Mouse (Mus musculus) neural tube, embryonic 11.5 days (tissue): ENCODE measurements around the gene Hat1. TPM values are rescaled to one million over a fixed set of nuclear protein-coding genes. Genes with fewer than 3 reads are reported as not detected.

Experiments used
- ATAC-seq: fragments of 200-750 bp; cut with Nextera tagmentation; 2 replicates; pipeline ENCODE4 v1.8.0; 2017; ENCODE audit warnings: moderate number of reproducible peaks, mild to moderate bottlenecking, moderate TSS enrichment, moderate library complexity; ENCODE audit not compliant: insufficient read depth, low FRiP score, low TSS enrichment
- DNase-seq: peaks from one replicate; pipeline ENCODE4 v3.0.0-alpha.2; 2015; ENCODE audit warnings: low spot score
- H3K27ac ChIP-seq: fragments of 300-500 bp; sonication (generic); 2 replicates; pipeline ENCODE4 v1.5.1; 2014; ENCODE audit warnings: low read depth, mild to moderate bottlenecking, low read length
- H3K27me3 ChIP-seq: fragments of 300-500 bp; sonication (generic); 2 replicates; pipeline ENCODE4 v1.6.1; 2014; ENCODE audit warnings: mild to moderate bottlenecking, low read length, mixed read lengths; ENCODE audit not compliant: control insufficient read depth, insufficient read depth
- H3K36me3 ChIP-seq: fragments of 300-500 bp; sonication (generic); 2 replicates; pipeline ENCODE4 v1.6.1; 2014; ENCODE audit warnings: mild to moderate bottlenecking, low read length, moderate library complexity, mixed read lengths; ENCODE audit not compliant: control insufficient read depth, insufficient read depth
- H3K4me1 ChIP-seq: fragments of 300-500 bp; sonication (generic); 2 replicates; pipeline ENCODE4 v1.6.1; 2014; ENCODE audit warnings: low read length, mixed read lengths; ENCODE audit not compliant: control insufficient read depth, insufficient read depth
- H3K4me2 ChIP-seq: fragments of 300-500 bp; sonication (generic); 2 replicates; pipeline ENCODE4 v1.6.1; 2014; ENCODE audit warnings: low read depth, mild to moderate bottlenecking, moderate library complexity
- H3K4me3 ChIP-seq: fragments of 300-500 bp; sonication (generic); 2 replicates; pipeline ENCODE4 v1.5.1; 2014; ENCODE audit warnings: low read depth, low read length
- H3K9ac ChIP-seq: fragments of 300-500 bp; sonication (generic); 2 replicates; pipeline ENCODE4 v1.6.1; 2014; ENCODE audit warnings: mild to moderate bottlenecking, low read length
- H3K9me3 ChIP-seq: fragments of 300-500 bp; sonication (generic); 2 replicates; pipeline ENCODE4 v1.6.1; 2016; ENCODE audit warnings: low read length; ENCODE audit not compliant: control insufficient read depth
- WGBS: fragments of 180-500 bp; shearing (Covaris S2); extraction: QIAGEN DNeasy Blood & Tissue Kit; methylation state at CpG from one replicate; pipeline ENCODE4 v1.1.7; 2014; 5-methylcytosine and 5-hydroxymethylcytosine counted together
- polyA plus RNA-seq: library from polyadenylated mRNA; unstranded; fragments of >200 nt; fragmentation: Nextera tagmentation; extraction: Ambion mirVana; gene quantifications from 2 replicates; pipeline ENCODE4 v1.2.1, GENCODE M21; 2014

The Hat1 gene
- polyA plus RNA-seq, 1 experiment from 2014 or later: 138 TPM

GRCm38 (mm10) chr2:71418760-71419280 is 30.1 kb downstream of the Hat1 start:
- 51% methylated on average over 3 of the region's 3 CpGs for WGBS

GRCm38 (mm10) chr2:71419408-71419807 is 30.6 kb downstream of the Hat1 start:
- no peak overlapping the region for H3K9ac ChIP-seq

More at GRCm38 (mm10) chr2:71418760-71419280, 30.1 kb downstream of the Hat1 start:
- no peaks in the 10 kb centered on the region; the same call in 1 of the 2 replicates for H3K36me3 ChIP-seq
- H3K9ac ChIP-seq: no peak overlapping the region
- ATAC-seq: no peak
- no peak overlapping the region for H3K4me2 ChIP-seq
- no peak for DNase-seq
- H3K27ac ChIP-seq: no peak overlapping the region
- no peaks in the 10 kb centered on the region for H3K27me3 ChIP-seq
- H3K4me1 ChIP-seq: no peaks in the 10 kb centered on the region; the same call in 1 of the 2 replicates
- H3K4me3 ChIP-seq: no peak overlapping the region
- H3K9me3 ChIP-seq: no peaks in the 10 kb centered on the region

GRCm38 (mm10) chr2:71420895-71421425 is 32.2 kb downstream of the Hat1 start:
- Histone ChIP-seq H3K9me3 (no peaks in the 10 kb centered on the region), H3K27ac (no peak overlapping the region), H3K27me3 (no peaks in the 10 kb centered on the region), H3K4me3 (no peak overlapping the region), H3K4me2 (no peak overlapping the region), H3K4me1 (no peaks in the 10 kb centered on the region; the same call in 1 of the 2 replicates), H3K36me3 (peaks cover 3% of the 10 kb centered on the region), H3K9ac (no peak overlapping the region)
- 80% methylated on average over 9 of the region's 9 CpGs for WGBS
- DNase-seq: no peak
- no peak for ATAC-seq

More at GRCm38 (mm10) chr2:71419408-71419807, 30.6 kb downstream of the Hat1 start:
- ATAC-seq: no peak
- Histone ChIP-seq H3K4me2 (no peak overlapping the region), H3K27ac (no peak overlapping the region), H3K4me3 (no peak overlapping the region), H3K27me3 (no peaks in the 10 kb centered on the region), H3K4me1 (no peaks in the 10 kb centered on the region; the same call in 1 of the 2 replicates), H3K36me3 (peaks cover under 1% of the 10 kb centered on the region), H3K9me3 (no peaks in the 10 kb centered on the region)
- WGBS: 84% methylated on average over 3 of the region's 3 CpGs
- DNase-seq: no peak

GRCm38 (mm10) chr2:71424545-71424944 is 35.8 kb downstream of the Hat1 start:
- H3K27me3 ChIP-seq: no peaks in the 10 kb centered on the region
- H3K4me1 ChIP-seq: no peaks in the 10 kb centered on the region
- H3K9me3 ChIP-seq: no peaks in the 10 kb centered on the region
- no peak overlapping the region for H3K4me3 ChIP-seq
- WGBS: 87% methylated on average over 4 of the region's 4 CpGs
- H3K9ac ChIP-seq: no peak overlapping the region
- ATAC-seq: no peak
- no peak for DNase-seq
- H3K36me3 ChIP-seq: peaks cover 3% of the 10 kb centered on the region
- no peak overlapping the region for H3K4me2 ChIP-seq
- no peak overlapping the region for H3K27ac ChIP-seq

GRCm38 (mm10) chr2:71435440-71435839 is 46.7 kb downstream of the Hat1 start:
- Histone ChIP-seq H3K27ac (no peak overlapping the region), H3K4me1 (no peaks in the 10 kb centered on the region), H3K9ac (no peak overlapping the region), H3K36me3 (0 out of 2 replicates have a peak, but pooled peaks cover 2% of the 10 kb centered on the region), H3K4me3 (no peak overlapping the region), H3K4me2 (no peak overlapping the region), H3K9me3 (no peaks in the 10 kb centered on the region), H3K27me3 (no peaks in the 10 kb centered on the region)
- ATAC-seq (no peak), DNase-seq (no peak)
- WGBS: 91% methylated on average over 4 of the region's 4 CpGs

GRCm38 (mm10) chr2:71443376-71443775 is 54.6 kb downstream of the Hat1 start:
- Histone ChIP-seq H3K27me3 (no peaks in the 10 kb centered on the region), H3K4me3 (no peak overlapping the region), H3K4me1 (no peaks in the 10 kb centered on the region), H3K27ac (no peak overlapping the region), H3K36me3 (no peaks in the 10 kb centered on the region; the same call in 1 of the 2 replicates), H3K4me2 (no peak overlapping the region), H3K9ac (no peak overlapping the region), H3K9me3 (no peaks in the 10 kb centered on the region)
- DNase-seq (no peak), ATAC-seq (no peak)
- 46% methylated on average over 2 of the region's 2 CpGs for WGBS

- DNase-seq (no peak), ATAC-seq (no peak)
- H3K4me1 ChIP-seq: no peaks in the 10 kb centered on the region
- no peaks in the 10 kb centered on the region; the same call in 1 of the 2 replicates for H3K36me3 ChIP-seq
- H3K9ac ChIP-seq: no peak overlapping the region
- H3K4me3 ChIP-seq: no peak overlapping the region
- no peak overlapping the region for H3K27ac ChIP-seq
- H3K9me3 ChIP-seq: no peaks in the 10 kb centered on the region
- no peak overlapping the region for H3K4me2 ChIP-seq
- no peaks in the 10 kb centered on the region for H3K27me3 ChIP-seq
- WGBS: 66% methylated on average over 17 of the region's 17 CpGs
Observed at GRCm38 (mm10) chr2:71445536-71446196, 56.9 kb downstream of the Hat1 start.

- no peaks in the 10 kb centered on the region for H3K27me3 ChIP-seq
- H3K4me3 ChIP-seq: no peak overlapping the region
- no peak overlapping the region for H3K27ac ChIP-seq
- 25% methylated on average over 2 of the region's 2 CpGs for WGBS
- no peaks in the 10 kb centered on the region for H3K4me1 ChIP-seq
- H3K9ac ChIP-seq: no peak overlapping the region
- H3K36me3 ChIP-seq: no peaks in the 10 kb centered on the region
- DNase-seq (no peak), ATAC-seq (no peak)
- no peak overlapping the region for H3K4me2 ChIP-seq
- H3K9me3 ChIP-seq: no peaks in the 10 kb centered on the region
Observed at GRCm38 (mm10) chr2:71449604-71450003, 60.8 kb downstream of the Hat1 start.

- no peak overlapping the region for H3K27ac ChIP-seq
Observed at GRCm38 (mm10) chr2:71451761-71452160, 63.0 kb downstream of the Hat1 start.

More at GRCm38 (mm10) chr2:71451761-71452160, 63.0 kb downstream of the Hat1 start:
- ATAC-seq: no peak
- no peak overlapping the region for H3K9ac ChIP-seq
- H3K36me3 ChIP-seq: no peaks in the 10 kb centered on the region
- WGBS: 62% methylated on average over 5 of the region's 5 CpGs
- H3K4me3 ChIP-seq: no peak overlapping the region
- no peak for DNase-seq
- no peaks in the 10 kb centered on the region for H3K9me3 ChIP-seq
- H3K4me2 ChIP-seq: no peak overlapping the region
- no peaks in the 10 kb centered on the region for H3K4me1 ChIP-seq
- no peaks in the 10 kb centered on the region for H3K27me3 ChIP-seq
